11 mouse cellular contexts compared by ENCODE assay signal in the genomic region with DNA sequence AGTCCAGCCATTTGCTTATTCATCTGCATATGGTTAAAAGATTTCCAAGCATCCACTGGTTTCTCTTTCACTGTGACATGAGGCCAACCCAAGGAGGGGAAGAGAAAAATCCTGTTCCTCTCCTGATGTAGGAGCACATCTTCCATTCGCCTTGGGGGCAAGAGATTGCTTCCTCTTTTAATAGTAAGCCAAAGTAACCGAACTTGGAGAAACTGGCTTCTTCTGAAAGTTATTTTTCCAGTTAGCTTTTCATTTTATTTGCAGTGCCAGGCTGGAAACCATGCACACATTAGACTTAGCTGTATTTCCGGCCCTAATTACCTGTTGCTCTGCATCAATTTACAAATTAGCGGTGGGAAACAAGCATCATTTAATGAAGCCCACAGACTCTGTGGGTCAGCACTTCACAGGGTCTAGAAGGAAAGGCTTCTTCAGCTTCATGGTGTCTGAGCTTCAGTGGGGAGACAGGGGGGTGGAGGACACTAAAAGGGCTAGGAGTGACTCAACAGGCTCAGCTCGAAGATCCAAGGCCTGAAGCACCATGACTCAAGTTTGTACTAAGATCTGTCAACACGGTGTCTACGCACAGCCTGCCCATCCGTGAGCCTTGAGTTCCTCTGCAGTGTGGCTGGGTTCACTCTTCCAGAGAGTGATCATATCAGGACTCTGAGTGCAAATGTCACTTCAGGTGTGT. TPM values are rescaled to one million over a fixed set of nuclear protein-coding genes. Genes with fewer than 3 reads are reported as not detected.
A peak's percentile ranks its signal among the peaks of the same experiment; 100 is the strongest.
DNase-seq lines count a peak whose midpoint lies in the region; TF ChIP-seq lines count a peak whose summit lies in the region.
"Had no signal": no experiment of that assay in that cellular context is flagged by ENCODE, and none has a peak within 500 bp of the region (broad histone marks: within the 10 kb centered on the region; RNA-seq: fewer than 3 reads in every experiment).

No protein-coding gene starts in this region.

- TF ChIP-seq CTCF in gastrocnemius, adult 2 months (IDR thresholded peaks at IDR 0.05): no peak

- 84% methylated on average over 8 of the region's 8 CpGs for WGBS in limb, embryonic 10.5 days

- H3K36me3 ChIP-seq in limb, embryonic 10.5 days: no peaks in the 10 kb centered on the region
- H3K36me3 ChIP-seq: midbrain, embryonic 13.5 days had no signal

- H3K27ac ChIP-seq in gastrocnemius, adult 2 months: peak overlapping the region; percentile 79
- peak overlapping the region; percentile 79 for H3K27ac ChIP-seq in brown adipose tissue, adult 24 weeks (replicated peaks; ENCODE audit: low read depth, low read length)
- H3K27ac ChIP-seq in limb, embryonic 10.5 days: peak overlapping the region; percentile 36; the same call in 1 of the 2 replicates
- H3K27ac ChIP-seq: midbrain, embryonic 13.5 days had no signal

- no peaks in the 10 kb centered on the region for H3K27me3 ChIP-seq in limb, embryonic 10.5 days (ENCODE audit: low read depth, poor library complexity, severe bottlenecking)
- H3K27me3 ChIP-seq: midbrain, embryonic 13.5 days had no signal

- H3K4me1 ChIP-seq in brown adipose tissue, adult 24 weeks (ENCODE audit: control insufficient read depth, insufficient read depth, insufficient read length, low read length): peaks cover 10% of the 10 kb centered on the region; the same call in 1 of the 2 replicates
- H3K4me1 ChIP-seq in limb, embryonic 10.5 days: peaks cover 23% of the 10 kb centered on the region

- H3K4me3 ChIP-seq in gastrocnemius, adult 2 months: no peak overlapping the region
- no peak overlapping the region for H3K4me3 ChIP-seq in brown adipose tissue, adult 24 weeks (ENCODE audit: insufficient read depth, low read depth, low read length)
- H3K4me3 ChIP-seq in limb, embryonic 10.5 days: no peak overlapping the region
- H3K4me3 ChIP-seq: midbrain, embryonic 13.5 days had no signal

- intact Hi-C loops in gastrocnemius, adult 2 months (cut with DNase I): no loop called here
- intact Hi-C loops in gastrocnemius, postnatal 14 days (cut with DNase I; ENCODE audit: low total_unique reads): no loop called here

- DNase-seq in gastrocnemius, adult 2 months: no peak
- DNase-seq in gastrocnemius, postnatal 14 days: no peak
- peak; percentile 29 to 43 for DNase-seq in B cell, adult 2 months
- no peak for DNase-seq in limb, embryonic 10.5 days (ENCODE audit: low spot score)
- DNase-seq in c-Kit-positive CD71-positive TER-119-positive erythroid progenitor cells, embryonic 14.5 days (ENCODE audit: low spot score): no peak
- DNase-seq in MN1 (ENCODE audit: low spot score): no peak
- no peak for DNase-seq in neural tube, embryonic 10.5 days (ENCODE audit: extremely low spot score, low spot score)
- DNase-seq: kidney, adult 18-20 months; right cerebral cortex, postnatal 14 days had no signal

- no peaks in the 10 kb centered on the region for H3K9me3 ChIP-seq in limb, embryonic 10.5 days (replicated peaks)
- H3K9me3 ChIP-seq: midbrain, embryonic 13.5 days had no signal

RNA-seq across cellular contexts. Expression of a gene that starts 54.6 kb away (rescaled TPM):
- total RNA-seq in gastrocnemius, adult 2 months (2021): 10 to 100 TPM; 16.5 to 28.2 TPM
- 10 to 100 TPM; 54.0 to 64.5 TPM for total RNA-seq in gastrocnemius, postnatal 14 days (2021)
- polyA plus RNA-seq in brown adipose tissue, adult 24 weeks (2012; ENCODE audit: insufficient read depth, insufficient read length, missing spikeins): 28.7 and 35.4 TPM in 2 replicates
- 697 and 777 TPM in 2 replicates for polyA plus RNA-seq in limb, embryonic 10.5 days (2016; fragmentation: Nextera tagmentation; extraction: Ambion mirVana)

Comparison
In these comparisons a context has a peak if more than half of its experiments do, and no peak if none do; other contexts are left out.
1. DNase-seq: peak in B cell, adult 2 months (2 of 2); none in gastrocnemius, adult 2 months (single experiment), gastrocnemius, postnatal 14 days (single experiment), limb, embryonic 10.5 days (single experiment), c-Kit-positive CD71-positive TER-119-positive erythroid progenitor cells, embryonic 14.5 days (single experiment), MN1 (single experiment) and neural tube, embryonic 10.5 days (single experiment).
2. Peak in every context shown above with its lines, with median percentiles within 50 percentile points of each other: H3K27ac ChIP-seq.